In the genomic region with DNA sequence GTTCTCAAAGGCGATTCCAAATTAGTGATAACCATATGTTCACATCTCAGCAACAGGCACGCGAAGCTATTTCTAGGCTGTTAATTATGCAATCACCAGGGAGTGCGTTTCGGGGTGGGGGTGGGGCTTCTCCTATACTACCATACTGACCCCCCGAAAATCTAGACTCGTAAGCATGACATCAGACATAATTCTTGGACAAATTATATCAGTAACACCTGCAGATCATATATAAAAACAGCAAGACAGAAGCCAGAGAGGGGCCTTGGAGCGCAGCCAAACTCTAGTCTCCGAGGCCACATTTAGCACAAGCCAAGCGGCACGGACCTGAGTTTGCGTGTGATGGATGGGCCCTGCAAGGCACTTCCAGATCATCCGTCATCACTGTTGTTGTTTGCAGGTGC, we compare ENCODE assay signal across 8 mouse cellular contexts.
A peak's percentile ranks its signal among the peaks of the same experiment; 100 is the strongest.
DNase-seq lines count a peak whose midpoint lies in the region.

No protein-coding gene starts in this region.

- intact Hi-C loops in heart, postnatal 14 days (cut with DNase I): no loop called here
- intact Hi-C loops in left cerebral cortex, postnatal 14 days (cut with DNase I): no loop called here

- peak; percentile 32 for DNase-seq in gastrocnemius, adult 18-20 months (ENCODE audit: low spot score)
- DNase-seq in gastrocnemius, postnatal 25 days: no peak
- peak; percentile 15 to 24 for DNase-seq in adrenal gland, adult 18-20 months (ENCODE audit: low spot score in 2 of 2)
- peak; percentile 41 for DNase-seq in embryo, embryonic 10.5 days (ENCODE audit: low spot score)
- peak; percentile 47 to 48 for DNase-seq in heart, postnatal 14 days
- DNase-seq in left cerebral cortex, postnatal 14 days (ENCODE audit: low spot score in 2 of 2): peak; percentile 47 to 57
- peak; percentile 58 for DNase-seq in right cerebral cortex, postnatal 4 days
- no peak for DNase-seq in urinary bladder, postnatal 10 days (ENCODE audit: low spot score)

Comparison
In these comparisons a context has a peak if more than half of its experiments do, and no peak if none do; other contexts are left out.
1. DNase-seq: peak in gastrocnemius, adult 18-20 months (single experiment), adrenal gland, adult 18-20 months (2 of 2), embryo, embryonic 10.5 days (single experiment), heart, postnatal 14 days (2 of 2), left cerebral cortex, postnatal 14 days (2 of 2) and right cerebral cortex, postnatal 4 days (single experiment); none in gastrocnemius, postnatal 25 days (single experiment) and urinary bladder, postnatal 10 days (single experiment).